Mouse (Mus musculus) adrenal gland (tissue): Measurements from ENCODE around the gene Palm2.
"Not testable (repeated sequence)": the region's sequence is repeated elsewhere in the genome, so short reads cannot be mapped to it uniquely, and the experiment has no call there.

ENCODE experiments used
- intact Hi-C: fragments of 180-260 bp; cut with DNase I; formaldehyde crosslinking; loops from one replicate; pipeline ENCODE4 v1.15.1; 2025
- long read RNA-seq, 2 experiments: library from polyadenylated mRNA; unstranded; transcript quantifications; one replicate each; pipeline ENCODE4 v2.0.0; 2020; ENCODE audit warnings: borderline replicate concordance in 1 of 2; ENCODE audit not compliant: insufficient replicate concordance in 1 of 2

The Palm2 gene
- long read RNA-seq, experiment 1, partial matches to known transcripts = 1 of 1 reads
- long read RNA-seq, experiment 1, other reads (novel, unspliced or antisense) = 0 of 1 reads
- long read RNA-seq, experiment 2, partial matches to known transcripts = 5 of 6 reads
- long read RNA-seq, experiment 2, other reads (novel, unspliced or antisense) = 1 of 6 reads

- intact Hi-C loops = no loop called here
Measured at GRCm38 (mm10) chr4:57433941-57434704, at the start of gene Palm2. TSS of gene Palm2 (plus strand) at chr4:57434247.

DNA sequence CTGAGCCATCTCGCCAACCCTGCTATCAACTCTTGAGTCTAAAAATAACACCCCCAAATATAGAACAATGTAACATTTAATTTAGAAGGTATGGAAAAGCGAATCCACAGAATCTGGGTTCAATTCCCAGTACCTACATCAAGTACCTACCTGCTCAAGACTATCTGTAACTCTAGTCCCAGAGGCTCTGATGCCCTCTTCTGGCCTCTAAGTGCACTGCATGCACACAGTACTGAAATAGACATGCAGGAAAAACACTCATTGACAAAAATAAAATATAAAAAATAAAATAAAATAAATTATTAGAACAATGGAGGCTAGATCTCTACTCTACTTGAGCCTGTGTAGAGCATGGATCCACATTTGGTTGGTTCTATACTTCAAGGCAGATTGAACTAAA, 49.7 kb upstream of the Palm2 start:
- intact Hi-C loops = no loop called here

GRCm38 (mm10) chr4:57391103-57391502, 42.9 kb upstream of the Palm2 start:
- intact Hi-C loops = no loop called here

- intact Hi-C loops = no loop called here
Measured at GRCm38 (mm10) chr4:57396414-57396813, 37.6 kb upstream of the Palm2 start.

DNA sequence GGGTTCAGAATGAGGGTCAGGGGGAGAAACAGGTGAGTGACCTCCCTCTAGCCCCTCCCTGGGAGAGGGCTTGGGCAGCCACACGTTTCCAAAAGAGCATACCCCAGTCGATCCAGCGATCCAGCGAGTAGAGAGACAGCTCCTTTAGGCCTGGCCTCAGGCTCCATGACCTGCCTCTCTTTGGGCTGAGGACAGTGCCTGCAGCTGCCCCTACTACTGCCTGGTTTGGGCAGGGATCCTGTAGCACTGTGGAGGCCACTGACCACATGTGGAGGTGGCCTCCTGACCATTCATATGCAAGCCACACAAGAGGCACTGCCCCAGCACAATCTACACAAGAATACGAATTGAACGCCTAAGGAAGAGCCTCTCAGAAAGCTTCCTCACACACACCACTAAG, 21.7 kb upstream of the Palm2 start:
- intact Hi-C loops = not testable (repeated sequence)

GRCm38 (mm10) chr4:57413016-57413415, 21.0 kb upstream of the Palm2 start:
- intact Hi-C loops = no loop called here

DNA sequence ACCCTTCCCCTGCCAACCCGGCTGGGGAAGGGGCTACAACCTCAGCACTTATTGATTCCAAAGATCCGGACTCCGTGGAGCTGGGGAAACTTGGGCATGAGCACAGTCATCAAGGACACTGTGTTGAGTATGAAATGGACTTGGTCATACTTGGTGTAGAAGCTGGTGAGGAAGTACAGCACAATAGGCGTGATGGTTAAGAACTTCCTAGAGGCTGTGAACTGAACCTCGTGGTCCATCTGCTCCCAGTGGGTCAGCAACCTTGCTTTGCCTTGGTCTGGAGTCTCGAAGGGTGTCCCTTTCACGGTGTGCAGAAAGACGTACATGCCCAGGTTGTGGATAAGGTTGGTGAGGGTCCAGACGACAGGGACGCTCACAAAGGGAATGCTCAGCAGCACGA, 20.4 kb upstream of the Palm2 start:
- intact Hi-C loops = not testable (repeated sequence)

GRCm38 (mm10) chr4:57424011-57424410, 10.0 kb upstream of the Palm2 start:
- intact Hi-C loops = no loop called here

- intact Hi-C loops = no loop called here
Measured at GRCm38 (mm10) chr4:57428317-57428716, 5.7 kb upstream of the Palm2 start.

DNA sequence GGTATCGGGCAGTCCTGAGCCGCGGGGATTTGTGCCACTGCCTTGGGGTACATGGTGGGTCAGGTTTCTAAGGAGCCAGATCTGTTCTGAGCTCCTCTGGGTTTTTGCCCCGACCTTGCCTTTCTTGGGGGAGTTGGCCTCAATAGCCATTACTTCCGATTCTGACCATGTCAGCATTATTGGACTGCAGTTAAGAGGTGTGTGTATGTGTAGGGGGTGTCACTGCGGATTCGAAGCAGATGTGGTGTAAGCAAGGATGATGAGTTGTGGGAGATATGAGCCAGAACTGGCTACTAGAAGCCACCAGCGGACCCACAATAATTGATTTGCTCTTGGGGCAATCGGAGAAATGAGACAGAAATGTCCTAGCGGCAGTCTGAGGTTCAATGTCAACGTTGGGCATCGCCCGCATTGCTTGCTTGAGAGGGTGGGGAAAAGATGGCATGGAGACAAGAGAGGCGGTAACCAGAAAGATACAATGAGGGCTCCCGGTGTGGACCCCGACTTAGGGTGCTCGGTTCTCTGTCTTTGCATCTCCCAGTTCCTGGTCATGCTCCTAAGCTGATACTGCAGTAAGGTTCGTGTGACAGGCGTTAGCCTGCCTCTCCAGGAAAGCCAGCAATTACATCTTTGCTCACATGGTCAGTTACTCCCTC, 786 bp downstream of the Palm2 start:
- intact Hi-C loops = no loop called here

DNA sequence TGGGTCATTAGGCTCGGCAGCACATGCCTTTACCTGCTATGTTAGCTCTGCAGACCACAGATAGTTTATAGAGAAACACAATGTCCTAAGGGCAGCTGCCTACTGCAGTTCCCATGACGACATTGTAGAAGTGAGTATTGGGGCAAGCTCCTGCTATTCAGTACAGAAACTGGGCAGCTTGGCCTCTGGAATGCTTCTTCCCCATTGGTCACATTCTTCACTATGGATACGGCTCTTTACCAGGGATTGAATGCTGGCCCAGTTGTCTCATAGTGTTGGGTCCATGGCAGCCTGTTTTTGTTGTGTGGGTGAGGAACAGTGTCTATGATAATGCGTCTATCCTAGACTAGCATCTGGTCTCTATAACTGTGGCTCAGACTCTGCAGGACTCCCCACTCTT, 2.2 kb downstream of the Palm2 start:
- intact Hi-C loops = no loop called here

GRCm38 (mm10) chr4:57446082-57446481, 12.0 kb downstream of the Palm2 start:
- intact Hi-C loops = loop anchor here (10.0 kb wide), 1 partner anchor 459 kb away; no protein-coding TSS in a partner anchor

- intact Hi-C loops = loop anchor here (10.0 kb wide), 1 partner anchor 458 kb away; no protein-coding TSS in a partner anchor
Measured at GRCm38 (mm10) chr4:57446854-57447444, 12.9 kb downstream of the Palm2 start.

DNA sequence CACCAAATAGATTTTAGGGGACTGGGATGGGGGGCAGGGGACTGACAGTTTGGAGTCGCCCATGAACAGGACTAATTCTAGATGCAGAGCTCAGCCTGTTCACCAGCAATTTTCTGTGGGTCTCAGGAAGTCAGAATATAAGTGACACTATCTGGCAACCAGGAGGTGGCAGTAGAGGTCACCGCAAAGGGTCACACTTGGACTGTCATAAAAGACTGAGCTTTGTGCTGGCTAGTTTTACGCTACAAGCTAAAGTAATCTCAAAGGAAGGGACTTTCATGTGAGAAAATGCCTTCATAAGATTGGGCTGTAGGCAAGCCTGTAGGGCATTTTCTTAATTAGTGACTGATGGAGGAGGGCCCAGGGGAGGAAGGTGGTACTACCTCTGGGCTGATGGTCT, 17.8 kb downstream of the Palm2 start:
- intact Hi-C loops = loop anchor here (2.0 kb wide), 1 partner anchor 157 kb away; no protein-coding TSS in a partner anchor

GRCm38 (mm10) chr4:57452661-57453060, 18.6 kb downstream of the Palm2 start:
- intact Hi-C loops = loop anchor here (2.0 kb wide), 1 partner anchor 156 kb away; no protein-coding TSS in a partner anchor

GRCm38 (mm10) chr4:57462378-57462777, 28.3 kb downstream of the Palm2 start:
- intact Hi-C loops = no loop called here

GRCm38 (mm10) chr4:57482435-57482834, 48.4 kb downstream of the Palm2 start:
- intact Hi-C loops = no loop called here

- intact Hi-C loops = no loop called here
Measured at GRCm38 (mm10) chr4:57486392-57486791, 52.3 kb downstream of the Palm2 start.

DNA sequence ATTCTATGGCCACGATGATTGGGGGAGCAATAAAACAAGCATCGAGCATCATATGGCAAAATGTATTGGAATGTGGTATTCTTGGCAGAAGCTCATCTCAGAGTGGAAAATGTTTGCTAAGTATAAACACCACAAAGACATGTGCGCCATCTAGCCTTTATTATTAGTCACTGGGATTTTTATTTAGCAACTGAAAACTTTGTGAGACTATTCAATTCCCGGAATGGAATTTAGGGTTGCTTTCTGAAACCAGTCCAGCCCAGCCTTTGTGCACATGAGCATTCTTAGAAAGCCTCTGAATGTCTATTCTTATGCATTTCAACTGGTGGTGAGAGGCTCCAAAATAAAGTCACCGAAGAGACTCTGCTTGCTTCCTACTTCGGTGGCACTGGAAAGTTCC, 55.8 kb downstream of the Palm2 start:
- intact Hi-C loops = no loop called here

GRCm38 (mm10) chr4:57504792-57505191, 70.7 kb downstream of the Palm2 start:
- intact Hi-C loops = no loop called here

- intact Hi-C loops = no loop called here
Measured at GRCm38 (mm10) chr4:57510576-57510975, 76.5 kb downstream of the Palm2 start.

- intact Hi-C loops = no loop called here
Measured at GRCm38 (mm10) chr4:57511734-57512133, 77.7 kb downstream of the Palm2 start.
